Mouse (Mus musculus) olfactory bulb, adult 2 months (tissue): Measurements from ENCODE around the gene Foxf1. TPM values are rescaled to one million over a fixed set of nuclear protein-coding genes. Genes with fewer than 3 reads are reported as not detected.

ENCODE experiments used
- H3K27ac ChIP-seq: fragments of 200-500 bp; 2 replicates; pipeline ENCODE4 v1.5.1; 2012; ENCODE audit warnings: low read depth, low read length; ENCODE audit not compliant: insufficient read depth
- H3K4me1 ChIP-seq: fragments of 200-500 bp; 2 replicates; pipeline ENCODE4 v1.6.1; 2012; ENCODE audit warnings: low read length; ENCODE audit not compliant: control insufficient read depth, insufficient read depth
- H3K4me3 ChIP-seq: fragments of 200-500 bp; 2 replicates; pipeline ENCODE4 v1.5.1; 2012; ENCODE audit warnings: mild to moderate bottlenecking, low read depth, low read length, moderate library complexity; ENCODE audit not compliant: insufficient read depth
- CTCF ChIP-seq: fragments of 200-500 bp; IDR thresholded peaks from 2 replicates; pipeline ENCODE4 v1.5.1; 2012; ENCODE audit warnings: low read depth, mild to moderate bottlenecking, low read length, moderate library complexity; ENCODE audit not compliant: insufficient read depth
- POLR2A ChIP-seq: fragments of 200-500 bp; IDR thresholded peaks from 2 replicates; pipeline ENCODE4 v1.6.1; 2012; ENCODE audit warnings: mild to moderate bottlenecking, low read depth, low read length, moderate library complexity; ENCODE audit not compliant: insufficient read depth
- WGBS: fragments of 180-500 bp; shearing (Covaris S2); methylation state at CpG from one replicate; pipeline ENCODE4 v1.1.7; 2018; 5-methylcytosine and 5-hydroxymethylcytosine counted together
- polyA plus RNA-seq: library from polyadenylated mRNA; stranded (reverse); fragments of >200 nt; gene quantifications from 2 replicates; pipeline ENCODE4 v1.2.4, GENCODE M21; 2012; ENCODE audit warnings: low replicate concordance; ENCODE audit not compliant: missing spikeins, insufficient read depth, insufficient read length

Gene Foxf1
- polyA plus RNA-seq, 1 experiment: not detected

DNA sequence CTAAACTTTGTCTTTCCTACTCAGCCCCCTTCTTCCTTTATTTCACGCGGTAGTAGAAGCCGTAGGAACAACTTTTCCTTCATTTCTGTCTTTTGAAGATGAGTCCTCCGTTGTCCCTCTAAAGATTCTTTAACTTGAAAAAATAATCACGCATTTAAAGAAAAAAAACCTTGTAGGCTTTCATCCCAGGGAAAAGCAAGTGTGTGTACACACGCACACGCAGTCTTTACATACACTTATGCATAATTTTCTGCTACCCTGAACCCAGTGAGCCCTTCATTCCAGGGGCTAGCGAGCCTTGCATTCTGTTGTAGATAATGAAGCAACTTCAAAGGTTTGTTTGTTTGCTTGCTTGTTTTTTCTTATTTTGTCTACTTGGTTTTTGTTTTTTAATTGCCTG is 4.1 kb downstream of the Foxf1 start:
- 10% methylated on average over 8 of the region's 8 CpGs for WGBS
- Histone ChIP-seq H3K27ac (no peak overlapping the region), H3K4me1 (peaks cover 15% of the 10 kb centered on the region), H3K4me3 (no peak overlapping the region)
- no peak for TF ChIP-seq POLR2A
- TF ChIP-seq CTCF: no peak

GRCm38 (mm10) chr8:121088871-121089630 is 4.9 kb downstream of the Foxf1 start:
- Histone ChIP-seq H3K4me1 (peaks cover 9% of the 10 kb centered on the region), H3K4me3 (no peak overlapping the region), H3K27ac (no peak overlapping the region)
- WGBS: 5% methylated on average over 40 of the region's 40 CpGs
- no peak for TF ChIP-seq CTCF

DNA sequence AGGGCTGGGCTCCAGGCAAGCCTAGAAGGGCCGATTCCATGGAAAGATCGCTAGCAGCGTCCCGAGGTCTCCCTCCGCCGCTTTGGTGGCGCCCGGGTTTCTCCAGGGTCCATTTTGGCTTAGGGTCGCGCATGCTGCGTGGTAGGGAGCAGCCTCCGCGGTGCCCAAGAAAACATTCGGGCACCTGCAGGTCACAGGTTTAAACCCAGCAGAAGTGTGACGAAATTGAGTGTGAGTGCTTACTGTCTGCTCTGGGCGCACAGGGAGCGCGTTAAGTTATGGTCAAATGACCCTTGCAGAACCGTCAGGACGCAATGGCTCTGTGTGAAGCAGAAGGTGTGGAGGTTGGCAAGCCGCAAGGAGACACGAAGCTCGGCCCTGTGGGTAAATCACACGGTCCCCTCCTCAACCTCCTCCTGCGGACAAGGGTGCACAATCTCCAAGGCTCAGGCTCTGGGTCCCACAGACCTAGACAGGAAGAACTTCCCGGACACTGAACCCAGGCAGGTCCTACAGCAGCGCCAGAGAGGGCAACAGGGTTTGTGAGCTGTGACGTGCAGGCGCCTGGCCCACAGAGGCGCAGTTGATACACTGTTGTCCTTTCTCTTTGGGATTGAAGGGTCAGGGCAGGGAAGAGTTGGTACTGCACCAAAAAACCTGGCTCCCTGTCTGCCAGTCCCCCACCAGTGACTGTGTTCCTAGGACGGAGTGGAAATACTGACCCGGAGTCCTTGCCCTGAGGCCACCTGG is 5.6 kb downstream of the Foxf1 start:
- H3K27ac ChIP-seq: no peak overlapping the region
- no peak overlapping the region for H3K4me3 ChIP-seq
- WGBS: 4% methylated on average over 32 of the region's 32 CpGs
- TF ChIP-seq CTCF (no peak), POLR2A (no peak)
- peaks cover 2% of the 10 kb centered on the region; the same call in 1 of the 2 replicates for H3K4me1 ChIP-seq

DNA sequence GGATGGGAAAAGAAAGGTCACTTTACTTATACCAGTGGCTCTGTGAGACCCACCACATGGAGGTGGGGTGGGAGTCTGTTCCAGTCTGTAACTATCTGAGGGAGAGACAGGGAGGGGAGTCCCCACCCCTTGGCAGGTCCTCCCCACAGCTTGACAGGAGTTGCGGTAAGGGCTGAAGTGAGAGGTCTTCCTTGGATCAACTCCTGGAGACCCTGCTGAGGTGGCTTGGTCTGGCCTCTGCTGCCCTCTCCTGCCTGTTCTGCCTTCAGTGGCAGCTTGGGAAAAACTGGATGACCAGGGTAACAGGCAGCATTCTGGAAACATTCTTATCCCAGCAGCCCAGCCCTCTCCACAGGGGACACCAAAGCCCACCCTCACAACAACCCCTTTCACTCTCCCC is 6.5 kb downstream of the Foxf1 start:
- 0% methylated on average over 1 of the region's 1 CpGs for WGBS
- Histone ChIP-seq H3K4me1 (no peaks in the 10 kb centered on the region), H3K4me3 (no peak overlapping the region), H3K27ac (no peak overlapping the region)
- TF ChIP-seq POLR2A (no peak), CTCF (no peak)

DNA sequence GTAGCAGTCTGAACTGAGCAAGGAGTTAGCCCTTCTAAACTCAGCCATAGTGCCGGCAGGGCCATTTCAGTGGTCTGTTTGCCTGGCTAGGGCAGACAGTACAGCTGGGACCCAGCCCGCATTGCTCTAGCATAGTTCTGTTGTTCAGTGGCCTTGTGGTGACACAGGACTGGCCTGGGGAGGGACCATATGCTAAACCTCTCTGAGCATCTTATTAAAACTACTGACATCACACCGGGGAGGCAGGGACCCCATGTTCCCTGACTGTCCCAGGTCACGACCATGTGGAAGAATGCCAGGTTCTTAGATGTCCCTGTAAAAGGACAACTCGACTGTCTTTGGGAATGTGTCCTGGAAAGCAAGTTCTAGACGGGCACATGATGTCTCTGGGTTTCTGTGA is 8.0 kb downstream of the Foxf1 start:
- WGBS: 32% methylated on average over 6 of the region's 6 CpGs
- no peak for TF ChIP-seq CTCF
- Histone ChIP-seq H3K4me3 (no peak overlapping the region), H3K4me1 (no peaks in the 10 kb centered on the region), H3K27ac (no peak overlapping the region)

DNA sequence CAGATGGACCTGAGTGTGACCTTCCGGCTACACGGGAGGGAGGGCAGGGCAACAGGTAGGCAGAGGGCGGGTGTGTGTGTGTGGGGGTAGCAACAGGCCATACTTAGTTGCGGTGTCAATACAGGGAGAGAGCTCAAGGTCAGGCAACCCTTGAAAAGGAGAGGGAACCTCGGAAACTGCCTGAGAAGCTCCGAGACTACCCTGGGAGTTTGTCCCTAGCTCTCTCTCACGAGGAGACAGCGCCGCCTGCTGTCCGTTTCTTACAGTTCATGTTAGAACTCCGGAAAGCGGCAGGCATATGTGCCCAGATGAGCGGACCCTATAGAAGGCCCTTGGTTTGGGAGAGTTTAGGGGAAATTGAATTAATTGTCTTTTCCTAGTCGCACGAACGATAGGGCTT is 8.4 kb downstream of the Foxf1 start:
- peak; percentile 80; the same call in 1 of the 2 replicates for TF ChIP-seq CTCF
- no peak for TF ChIP-seq POLR2A
- no peaks in the 10 kb centered on the region for H3K4me1 ChIP-seq
- H3K4me3 ChIP-seq: no peak overlapping the region
- no peak overlapping the region for H3K27ac ChIP-seq
- WGBS: 2% methylated on average over 16 of the region's 16 CpGs

- Histone ChIP-seq H3K4me1 (no peaks in the 10 kb centered on the region), H3K27ac (no peak overlapping the region), H3K4me3 (no peak overlapping the region)
- 56% methylated on average over 6 of the region's 6 CpGs for WGBS
- TF ChIP-seq POLR2A (no peak), CTCF (no peak)
Observed at GRCm38 (mm10) chr8:121093496-121093895, 9.3 kb downstream of the Foxf1 start.

DNA sequence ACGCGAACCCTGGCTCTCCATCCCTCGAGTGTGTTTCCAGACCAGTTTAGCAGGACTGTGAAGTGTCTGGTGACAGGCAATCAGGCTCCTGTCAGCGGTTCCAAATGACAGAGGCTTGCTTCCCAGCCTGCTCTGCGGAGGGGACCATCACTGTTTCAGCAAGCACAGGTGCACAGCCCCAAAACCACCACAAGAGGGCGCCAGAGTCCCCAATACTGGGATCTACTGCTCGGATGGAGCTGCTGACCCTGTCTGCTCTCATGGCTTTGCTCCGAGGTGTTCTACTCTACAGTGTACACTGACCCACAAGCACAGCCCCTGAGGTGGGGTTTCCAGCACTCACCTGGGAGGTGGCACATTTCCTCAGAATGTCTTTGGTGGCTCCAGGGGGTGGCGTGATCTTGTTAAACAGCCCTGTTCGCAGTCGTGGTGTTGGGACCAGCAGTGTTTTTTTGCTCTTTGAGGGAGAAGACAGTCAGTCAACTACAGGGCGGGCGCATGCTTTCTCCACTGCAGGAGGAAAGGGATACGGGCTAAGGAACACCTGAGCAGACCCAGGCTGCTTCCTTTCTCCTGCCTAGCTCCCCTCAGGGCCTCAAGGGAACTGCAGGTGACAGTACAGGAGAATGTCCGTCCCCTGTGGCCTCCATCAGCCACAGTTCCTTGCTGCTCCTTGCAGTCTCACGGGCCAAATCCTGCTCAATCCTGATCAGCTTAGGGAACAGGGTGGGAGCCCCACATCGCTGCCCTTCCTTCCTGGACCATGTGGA is 20.0 kb downstream of the Foxf1 start:
- TF ChIP-seq CTCF: peak; percentile 82
- TF ChIP-seq POLR2A: no peak
- H3K4me1 ChIP-seq: 0 out of 2 replicates have a peak, but pooled peaks cover 6% of the 10 kb centered on the region
- no peak overlapping the region for H3K27ac ChIP-seq
- no peak overlapping the region for H3K4me3 ChIP-seq
- 55% methylated on average over 17 of the region's 17 CpGs for WGBS
